Mouse (Mus musculus) cerebellum, postnatal 25 days (tissue): ENCODE results near the gene Bzw1.
"Not testable (repeated sequence)": the region's sequence is repeated elsewhere in the genome, so short reads cannot be mapped to it uniquely, and the experiment has no call there.

ENCODE experiments used
- DNase-seq, 2 experiments: peaks; one replicate each; pipeline ENCODE4 v3.0.0; 2021; ENCODE audit warnings: mixed read lengths in 2 of 2

The Bzw1 gene

GRCm38 (mm10) chr1:58392652-58393283 is at the start of gene Bzw1:
Bzw1 (plus strand) TSS chr1:58392898.
- peak; percentile 95 to 96 for DNase-seq

- no peak for DNase-seq
Measured at GRCm38 (mm10) chr1:58343861-58344260, 48.8 kb upstream of the Bzw1 start.

- DNase-seq, result no peak
Measured at GRCm38 (mm10) chr1:58344570-58344969, 48.1 kb upstream of the Bzw1 start.

- DNase-seq, result no peak
Measured at GRCm38 (mm10) chr1:58346159-58346558, 46.5 kb upstream of the Bzw1 start.

- no peak for DNase-seq
Measured at GRCm38 (mm10) chr1:58348712-58349111, 44.0 kb upstream of the Bzw1 start.

GRCm38 (mm10) chr1:58353238-58353893 is 39.3 kb upstream of the Bzw1 start:
- no peak for DNase-seq

GRCm38 (mm10) chr1:58358958-58359901 is 33.5 kb upstream of the Bzw1 start:
- DNase-seq, result peak; percentile 29 to 62

- no peak for DNase-seq
Measured at GRCm38 (mm10) chr1:58362296-58362695, 30.4 kb upstream of the Bzw1 start.

GRCm38 (mm10) chr1:58364551-58364950 is 28.1 kb upstream of the Bzw1 start:
- DNase-seq, result no peak

- no peak for DNase-seq
Measured at GRCm38 (mm10) chr1:58365829-58366228, 26.9 kb upstream of the Bzw1 start.

GRCm38 (mm10) chr1:58366737-58367471 is 25.8 kb upstream of the Bzw1 start:
- peak in 1 of 2 experiments; percentile 33 for DNase-seq

GRCm38 (mm10) chr1:58369716-58370115 is 23.0 kb upstream of the Bzw1 start:
- no peak for DNase-seq

- DNase-seq, result not testable (repeated sequence)
Measured at GRCm38 (mm10) chr1:58374266-58374665, 18.4 kb upstream of the Bzw1 start.

GRCm38 (mm10) chr1:58375574-58376147 is 17.0 kb upstream of the Bzw1 start:
- DNase-seq, result no peak

- no peak for DNase-seq
Measured at GRCm38 (mm10) chr1:58382586-58383281, 10.0 kb upstream of the Bzw1 start.

- DNase-seq, result peak in 1 of 2 experiments; percentile 20
Measured at GRCm38 (mm10) chr1:58391421-58392267, 1.1 kb upstream of the Bzw1 start.

- no peak for DNase-seq
Measured at GRCm38 (mm10) chr1:58392268-58392651, 438 bp upstream of the Bzw1 start.

- DNase-seq, result peak; percentile 58 to 69
Measured at GRCm38 (mm10) chr1:58393284-58394195, 842 bp downstream of the Bzw1 start.

- no peak for DNase-seq
Measured at GRCm38 (mm10) chr1:58395341-58395740, 2.6 kb downstream of the Bzw1 start.

- no peak for DNase-seq
Measured at GRCm38 (mm10) chr1:58396179-58396578, 3.5 kb downstream of the Bzw1 start.
